Mouse (Mus musculus): Measurements from ENCODE around the gene Kcnmb3. TPM values are rescaled to one million over a fixed set of nuclear protein-coding genes. Genes with fewer than 3 reads are reported as not detected.

The Kcnmb3 gene
- polyA plus RNA-seq, 1 experiment = not detected

GRCm38 (mm10) chr3:32506366-32507225, 14.6 kb upstream of the Kcnmb3 start:
- Histone ChIP-seq H3K27ac (replicated peaks; ENCODE audit: low read depth, low read length) (no peak overlapping the region), H3K4me1 (ENCODE audit: control insufficient read depth, insufficient read depth, insufficient read length, low read length) (peaks cover 2% of the 10 kb centered on the region; the same call in 1 of the 2 replicates), H3K4me3 (ENCODE audit: insufficient read depth, low read depth, low read length) (no peak overlapping the region)

GRCm38 (mm10) chr3:32505841-32506240, 13.8 kb upstream of the Kcnmb3 start:
- Histone ChIP-seq H3K4me3 (ENCODE audit: insufficient read depth, low read depth, low read length) (no peak overlapping the region), H3K27ac (replicated peaks; ENCODE audit: low read depth, low read length) (no peak overlapping the region), H3K4me1 (ENCODE audit: control insufficient read depth, insufficient read depth, insufficient read length, low read length) (no peaks in the 10 kb centered on the region)

GRCm38 (mm10) chr3:32500346-32500745, 8.3 kb upstream of the Kcnmb3 start:
- Histone ChIP-seq H3K4me3 (ENCODE audit: insufficient read depth, low read depth, low read length) (no peak overlapping the region), H3K27ac (replicated peaks; ENCODE audit: low read depth, low read length) (no peak overlapping the region), H3K4me1 (ENCODE audit: control insufficient read depth, insufficient read depth, insufficient read length, low read length) (no peaks in the 10 kb centered on the region)

- Histone ChIP-seq H3K4me3 (ENCODE audit: insufficient read depth, low read depth, low read length) (no peak overlapping the region), H3K4me1 (ENCODE audit: control insufficient read depth, insufficient read depth, insufficient read length, low read length) (no peaks in the 10 kb centered on the region), H3K27ac (replicated peaks; ENCODE audit: low read depth, low read length) (no peak overlapping the region)
Measured at GRCm38 (mm10) chr3:32496711-32497070, 4.7 kb upstream of the Kcnmb3 start.

GRCm38 (mm10) chr3:32495856-32496710, 4.1 kb upstream of the Kcnmb3 start:
- Histone ChIP-seq H3K27ac (replicated peaks; ENCODE audit: low read depth, low read length) (no peak overlapping the region), H3K4me3 (ENCODE audit: insufficient read depth, low read depth, low read length) (no peak overlapping the region), H3K4me1 (ENCODE audit: control insufficient read depth, insufficient read depth, insufficient read length, low read length) (no peaks in the 10 kb centered on the region)

GRCm38 (mm10) chr3:32495088-32495770, 3.2 kb upstream of the Kcnmb3 start:
- no peak overlapping the region for H3K4me3 ChIP-seq (ENCODE audit: insufficient read depth, low read depth, low read length)
- H3K27ac ChIP-seq (replicated peaks; ENCODE audit: low read depth, low read length) = no peak overlapping the region
- no peaks in the 10 kb centered on the region for H3K4me1 ChIP-seq (ENCODE audit: control insufficient read depth, insufficient read depth, insufficient read length, low read length)

- Histone ChIP-seq H3K27ac (replicated peaks; ENCODE audit: low read depth, low read length) (no peak overlapping the region), H3K4me3 (ENCODE audit: insufficient read depth, low read depth, low read length) (no peak overlapping the region), H3K4me1 (ENCODE audit: control insufficient read depth, insufficient read depth, insufficient read length, low read length) (no peaks in the 10 kb centered on the region)
Measured at GRCm38 (mm10) chr3:32494387-32495087, 2.5 kb upstream of the Kcnmb3 start.

GRCm38 (mm10) chr3:32490928-32491315, 1.1 kb downstream of the Kcnmb3 start:
- Histone ChIP-seq H3K4me1 (ENCODE audit: control insufficient read depth, insufficient read depth, insufficient read length, low read length) (no peaks in the 10 kb centered on the region), H3K4me3 (ENCODE audit: insufficient read depth, low read depth, low read length) (no peak overlapping the region), H3K27ac (replicated peaks; ENCODE audit: low read depth, low read length) (no peak overlapping the region)

- H3K4me3 ChIP-seq (ENCODE audit: insufficient read depth, low read depth, low read length) = no peak overlapping the region
- no peak overlapping the region for H3K27ac ChIP-seq (replicated peaks; ENCODE audit: low read depth, low read length)
- H3K4me1 ChIP-seq (ENCODE audit: control insufficient read depth, insufficient read depth, insufficient read length, low read length) = no peaks in the 10 kb centered on the region
Measured at GRCm38 (mm10) chr3:32490076-32490927, 1.7 kb downstream of the Kcnmb3 start.

- Histone ChIP-seq H3K4me3 (ENCODE audit: insufficient read depth, low read depth, low read length) (no peak overlapping the region), H3K27ac (replicated peaks; ENCODE audit: low read depth, low read length) (no peak overlapping the region), H3K4me1 (ENCODE audit: control insufficient read depth, insufficient read depth, insufficient read length, low read length) (no peaks in the 10 kb centered on the region)
Measured at GRCm38 (mm10) chr3:32488172-32488571, 3.9 kb downstream of the Kcnmb3 start.

GRCm38 (mm10) chr3:32486543-32486942, 5.5 kb downstream of the Kcnmb3 start:
- no peaks in the 10 kb centered on the region for H3K4me1 ChIP-seq (ENCODE audit: control insufficient read depth, insufficient read depth, insufficient read length, low read length)
- no peak overlapping the region for H3K4me3 ChIP-seq (ENCODE audit: insufficient read depth, low read depth, low read length)
- H3K27ac ChIP-seq (replicated peaks; ENCODE audit: low read depth, low read length) = no peak overlapping the region

- no peaks in the 10 kb centered on the region for H3K4me1 ChIP-seq (ENCODE audit: control insufficient read depth, insufficient read depth, insufficient read length, low read length)
- H3K27ac ChIP-seq (replicated peaks; ENCODE audit: low read depth, low read length) = no peak overlapping the region
- no peak overlapping the region for H3K4me3 ChIP-seq (ENCODE audit: insufficient read depth, low read depth, low read length)
Measured at GRCm38 (mm10) chr3:32483035-32483434, 9.0 kb downstream of the Kcnmb3 start.

- no peak overlapping the region for H3K4me3 ChIP-seq (ENCODE audit: insufficient read depth, low read depth, low read length)
- H3K27ac ChIP-seq (replicated peaks; ENCODE audit: low read depth, low read length) = no peak overlapping the region
- H3K4me1 ChIP-seq (ENCODE audit: control insufficient read depth, insufficient read depth, insufficient read length, low read length) = no peaks in the 10 kb centered on the region
Measured at GRCm38 (mm10) chr3:32479961-32480360, 12.1 kb downstream of the Kcnmb3 start.

- H3K4me1 ChIP-seq (ENCODE audit: control insufficient read depth, insufficient read depth, insufficient read length, low read length) = peaks cover 8% of the 10 kb centered on the region; the same call in 1 of the 2 replicates
- H3K27ac ChIP-seq (replicated peaks; ENCODE audit: low read depth, low read length) = no peak overlapping the region
- H3K4me3 ChIP-seq (ENCODE audit: insufficient read depth, low read depth, low read length) = no peak overlapping the region
Measured at GRCm38 (mm10) chr3:32473184-32473583, 18.8 kb downstream of the Kcnmb3 start.

Measured in brown adipose tissue, adult 24 weeks (tissue).